Mouse (Mus musculus) intestine, embryonic 16.5 days (tissue): ENCODE data around the gene Lingo2. TPM values are rescaled to one million over a fixed set of nuclear protein-coding genes. Genes with fewer than 3 reads are reported as not detected.

Experiments
- ATAC-seq: fragments of 200-750 bp; cut with Nextera tagmentation; 2 replicates; pipeline ENCODE4 v1.8.0; 2017; ENCODE audit warnings: moderate TSS enrichment, moderate library complexity
- H3K27ac ChIP-seq: fragments of 300-500 bp; sonication (generic); 2 replicates; pipeline ENCODE4 v1.5.1; 2014; ENCODE audit warnings: mild to moderate bottlenecking, low read length
- H3K27me3 ChIP-seq: fragments of 300-500 bp; sonication (generic); replicated peaks from 2 replicates; pipeline ENCODE4 v1.6.1; 2014; ENCODE audit warnings: low read length, control low read depth, mixed read lengths; ENCODE audit not compliant: control insufficient read depth, insufficient read depth
- H3K36me3 ChIP-seq: fragments of 300-500 bp; sonication (generic); 2 replicates; pipeline ENCODE4 v1.6.1; 2014; ENCODE audit warnings: low read length, control low read depth; ENCODE audit not compliant: control insufficient read depth, insufficient read depth
- H3K4me1 ChIP-seq: fragments of 300-500 bp; sonication (generic); 2 replicates; pipeline ENCODE4 v1.6.1; 2014; ENCODE audit warnings: low read length, control low read depth, mixed read lengths; ENCODE audit not compliant: control insufficient read depth, insufficient read depth
- H3K4me2 ChIP-seq: fragments of 300-500 bp; sonication (generic); 2 replicates; pipeline ENCODE4 v1.6.1; 2014; ENCODE audit warnings: low read depth, low read length, control low read depth
- H3K4me3 ChIP-seq: fragments of 300-500 bp; sonication (generic); 2 replicates; pipeline ENCODE4 v1.5.1; 2014; ENCODE audit warnings: mild to moderate bottlenecking, low read length
- H3K9ac ChIP-seq: fragments of 300-500 bp; sonication (generic); 2 replicates; pipeline ENCODE4 v1.6.1; 2014; ENCODE audit warnings: low read depth, low read length
- H3K9me3 ChIP-seq: fragments of 300-500 bp; sonication (generic); 2 replicates; pipeline ENCODE4 v1.6.1; 2016; ENCODE audit warnings: low read length, control low read depth; ENCODE audit not compliant: control insufficient read depth
- WGBS: fragments of 180-500 bp; shearing (Covaris S2); extraction: QIAGEN DNeasy Blood & Tissue Kit; methylation state at CpG from one replicate; pipeline ENCODE4 v1.1.7; 2014; 5-methylcytosine and 5-hydroxymethylcytosine counted together
- polyA plus RNA-seq: library from polyadenylated mRNA; unstranded; fragments of >200 nt; fragmentation: Nextera tagmentation; extraction: Ambion mirVana; gene quantifications from 2 replicates; pipeline ENCODE4 v1.2.1, GENCODE M21; 2015

Gene Lingo2
- polyA plus RNA-seq, 1 experiment from 2014 or later = 0.65 TPM

GRCm38 (mm10) chr4:35934056-35934661 is 1017.4 kb downstream of the Lingo2 start:
- Histone ChIP-seq H3K27ac (no peak overlapping the region), H3K27me3 (no peaks in the 10 kb centered on the region), H3K4me1 (no peaks in the 10 kb centered on the region), H3K4me2 (no peak overlapping the region), H3K9ac (no peak overlapping the region), H3K4me3 (no peak overlapping the region), H3K9me3 (no peaks in the 10 kb centered on the region), H3K36me3 (no peaks in the 10 kb centered on the region)
- ATAC-seq = no peak
- 64% methylated on average over 4 of the region's 4 CpGs for WGBS

DNA sequence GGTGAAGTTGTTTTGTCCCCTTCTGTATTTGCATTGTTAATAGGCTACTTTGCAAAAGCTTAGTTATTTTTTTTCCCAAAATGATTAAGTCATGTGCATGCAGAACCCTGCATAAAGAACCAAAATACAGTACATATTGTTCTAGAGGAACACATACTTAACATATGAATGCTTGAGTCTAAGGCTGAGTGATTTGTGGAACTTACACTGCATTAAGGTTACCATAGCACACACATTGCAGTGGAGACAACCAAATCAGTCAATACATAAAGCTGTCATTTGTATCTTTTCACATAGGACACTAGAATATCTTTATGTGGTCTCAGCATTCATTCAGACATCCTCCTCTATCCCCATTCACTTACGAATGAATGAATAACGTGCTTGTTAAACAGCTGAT is 1023.8 kb downstream of the Lingo2 start:
- Histone ChIP-seq H3K9ac (no peak overlapping the region), H3K9me3 (no peaks in the 10 kb centered on the region), H3K27ac (no peak overlapping the region), H3K4me3 (no peak overlapping the region), H3K36me3 (no peaks in the 10 kb centered on the region), H3K27me3 (no peaks in the 10 kb centered on the region), H3K4me1 (no peaks in the 10 kb centered on the region), H3K4me2 (no peak overlapping the region)
- ATAC-seq = no peak
- WGBS = 82% methylated on average over 2 of the region's 2 CpGs

DNA sequence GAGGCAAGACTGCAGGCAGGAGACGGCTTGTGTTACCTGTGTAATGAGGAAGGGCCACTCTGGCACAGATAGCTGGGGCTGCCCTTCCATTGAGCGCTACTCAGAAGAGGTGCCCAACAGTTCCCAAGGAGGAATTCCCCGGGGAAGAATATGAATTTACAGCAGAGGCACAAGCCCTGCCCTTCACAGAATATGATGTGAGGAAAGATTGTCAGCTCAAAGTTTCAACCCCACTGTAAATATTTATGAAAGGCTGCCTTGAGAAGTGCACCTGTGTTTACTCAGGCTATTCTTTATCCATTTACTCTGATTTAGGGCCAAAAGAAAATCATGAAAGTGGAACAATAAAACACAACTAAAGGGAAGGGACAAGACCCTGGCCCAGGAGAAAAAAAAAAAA is 1034.1 kb downstream of the Lingo2 start:
- Histone ChIP-seq H3K36me3 (no peaks in the 10 kb centered on the region), H3K9me3 (no peaks in the 10 kb centered on the region), H3K27ac (no peak overlapping the region), H3K27me3 (no peaks in the 10 kb centered on the region), H3K4me1 (no peaks in the 10 kb centered on the region), H3K4me2 (no peak overlapping the region), H3K9ac (no peak overlapping the region), H3K4me3 (no peak overlapping the region)
- WGBS = 58% methylated on average over 3 of the region's 3 CpGs
- peak; percentile 48 for ATAC-seq

GRCm38 (mm10) chr4:35897769-35898564 is 1053.6 kb downstream of the Lingo2 start:
- Histone ChIP-seq H3K4me2 (no peak overlapping the region), H3K4me3 (no peak overlapping the region), H3K27me3 (no peaks in the 10 kb centered on the region), H3K4me1 (no peaks in the 10 kb centered on the region), H3K27ac (no peak overlapping the region), H3K36me3 (no peaks in the 10 kb centered on the region), H3K9ac (no peak overlapping the region), H3K9me3 (no peaks in the 10 kb centered on the region)
- ATAC-seq = no peak
- WGBS = 83% methylated on average over 1 of the region's 1 CpGs

GRCm38 (mm10) chr4:35885591-35886542 is 1065.7 kb downstream of the Lingo2 start:
- no peak overlapping the region for H3K27ac ChIP-seq
- H3K4me2 ChIP-seq = no peak overlapping the region
- no peaks in the 10 kb centered on the region for H3K4me1 ChIP-seq
- H3K4me3 ChIP-seq = no peak overlapping the region
- no peak overlapping the region for H3K9ac ChIP-seq
- H3K9me3 ChIP-seq = no peaks in the 10 kb centered on the region
- H3K27me3 ChIP-seq = no peaks in the 10 kb centered on the region
- no peaks in the 10 kb centered on the region for H3K36me3 ChIP-seq
- no peak for ATAC-seq
- 60% methylated on average over 5 of the region's 5 CpGs for WGBS

GRCm38 (mm10) chr4:35884946-35885460 is 1066.5 kb downstream of the Lingo2 start:
- H3K27me3 ChIP-seq = no peaks in the 10 kb centered on the region
- ATAC-seq = no peak
- 45% methylated on average over 3 of the region's 3 CpGs for WGBS
- no peaks in the 10 kb centered on the region for H3K9me3 ChIP-seq
- no peak overlapping the region for H3K4me3 ChIP-seq
- H3K4me1 ChIP-seq = no peaks in the 10 kb centered on the region
- no peak overlapping the region for H3K9ac ChIP-seq
- no peak overlapping the region for H3K27ac ChIP-seq
- H3K4me2 ChIP-seq = no peak overlapping the region
- no peaks in the 10 kb centered on the region for H3K36me3 ChIP-seq

DNA sequence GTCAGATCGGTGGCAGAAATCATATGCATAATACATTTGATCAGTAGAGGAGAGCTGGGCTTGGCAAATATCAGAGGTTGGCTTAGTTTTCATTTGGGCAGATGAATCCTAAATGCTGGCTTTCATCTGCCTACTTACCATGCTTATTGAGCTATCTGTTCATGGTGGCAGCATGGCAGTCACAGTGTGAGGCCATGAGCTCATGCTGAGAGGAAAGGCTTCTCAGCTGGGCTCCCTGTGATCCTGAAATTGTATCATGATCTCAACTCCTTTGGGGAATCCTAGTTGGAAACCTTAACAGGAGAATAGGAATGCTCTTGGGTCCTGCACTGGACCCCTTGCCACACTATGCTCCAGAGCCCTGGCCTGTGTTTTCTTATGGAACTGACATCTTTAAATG is 1105.0 kb downstream of the Lingo2 start:
- Histone ChIP-seq H3K4me2 (no peak overlapping the region), H3K36me3 (no peaks in the 10 kb centered on the region), H3K9me3 (no peaks in the 10 kb centered on the region), H3K27ac (no peak overlapping the region), H3K27me3 (no peaks in the 10 kb centered on the region), H3K9ac (no peak overlapping the region), H3K4me3 (no peak overlapping the region), H3K4me1 (no peaks in the 10 kb centered on the region)
- no peak for ATAC-seq
- 91% methylated on average over 1 of the region's 1 CpGs for WGBS

DNA sequence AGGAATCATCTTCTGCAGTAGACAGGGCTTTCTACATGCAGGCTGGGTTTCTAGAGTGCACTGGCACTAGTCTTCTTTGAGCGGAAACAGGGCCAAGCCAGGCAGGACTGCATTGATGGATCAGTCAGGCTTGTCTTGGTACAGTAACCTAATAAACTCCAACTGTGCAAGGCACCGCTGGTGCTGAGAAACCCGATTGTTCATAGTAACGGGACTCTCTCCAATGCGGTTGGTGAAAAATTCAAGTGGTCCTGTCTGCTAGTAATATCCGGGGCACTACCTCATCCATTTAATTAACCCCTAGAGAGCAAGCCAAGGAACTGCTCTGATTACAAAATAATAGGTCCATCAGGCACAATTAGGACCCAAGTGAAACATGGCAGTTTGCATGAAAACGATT is 1106.4 kb downstream of the Lingo2 start:
- Histone ChIP-seq H3K36me3 (no peaks in the 10 kb centered on the region), H3K9me3 (no peaks in the 10 kb centered on the region), H3K4me3 (no peak overlapping the region), H3K4me2 (no peak overlapping the region), H3K27ac (no peak overlapping the region), H3K4me1 (no peaks in the 10 kb centered on the region), H3K9ac (no peak overlapping the region), H3K27me3 (no peaks in the 10 kb centered on the region)
- ATAC-seq = no peak
- 70% methylated on average over 7 of the region's 7 CpGs for WGBS

GRCm38 (mm10) chr4:35844518-35844917 is 1107.0 kb downstream of the Lingo2 start:
- Histone ChIP-seq H3K4me1 (no peaks in the 10 kb centered on the region), H3K27ac (no peak overlapping the region), H3K9me3 (no peaks in the 10 kb centered on the region), H3K9ac (no peak overlapping the region), H3K36me3 (no peaks in the 10 kb centered on the region), H3K4me3 (no peak overlapping the region), H3K4me2 (no peak overlapping the region), H3K27me3 (no peaks in the 10 kb centered on the region)
- ATAC-seq = no peak
- WGBS = 75% methylated on average over 6 of the region's 6 CpGs
